Mouse (Mus musculus) left cerebral cortex, adult 8-10 months (tissue): ENCODE data around the gene Gm8909. TPM values are rescaled to one million over a fixed set of nuclear protein-coding genes. Genes with fewer than 3 reads are reported as not detected.
"Not testable (repeated sequence)": the region's sequence is repeated elsewhere in the genome, so short reads cannot be mapped to it uniquely, and the experiment has no call there.

ENCODE experiments used
- DNase-seq, 2 experiments: peaks; one replicate each; pipeline ENCODE4 v3.0.0; 2022; ENCODE audit warnings: low spot score in 2 of 2
- total RNA-seq, 4 experiments: library from RNA; stranded (reverse); gene quantifications; 2 replicates each; pipeline ENCODE4 v1.2.4; 2022

The Gm8909 gene
- total RNA-seq: not detected

GRCm38 (mm10) chr17:36168039-36168652, at the start of gene Gm8909:
TSS of gene Gm8909 (minus strand) at chr17:36168537.
- DNase-seq: no peak

- no peak for DNase-seq
Observed at GRCm38 (mm10) chr17:36215586-36215985, 47.2 kb upstream of the Gm8909 start.

- no peak for DNase-seq
Observed at GRCm38 (mm10) chr17:36206846-36207245, 38.5 kb upstream of the Gm8909 start.

- DNase-seq: no peak
Observed at GRCm38 (mm10) chr17:36205862-36206261, 37.5 kb upstream of the Gm8909 start.

- DNase-seq: no peak
Observed at GRCm38 (mm10) chr17:36205456-36205855, 37.1 kb upstream of the Gm8909 start.

GRCm38 (mm10) chr17:36201851-36202250, 33.5 kb upstream of the Gm8909 start:
- DNase-seq: no peak

GRCm38 (mm10) chr17:36198317-36198716, 30.0 kb upstream of the Gm8909 start:
- DNase-seq: no peak

GRCm38 (mm10) chr17:36194471-36194870, 26.1 kb upstream of the Gm8909 start:
- DNase-seq: no peak

- peak in 1 of 2 experiments; percentile 29 for DNase-seq
Observed at GRCm38 (mm10) chr17:36193546-36194141, 25.3 kb upstream of the Gm8909 start.

- no peak for DNase-seq
Observed at GRCm38 (mm10) chr17:36192371-36192770, 24.0 kb upstream of the Gm8909 start.

- no peak for DNase-seq
Observed at GRCm38 (mm10) chr17:36190169-36190507, 21.8 kb upstream of the Gm8909 start, which contains the start of gene H2-T3. TSS of gene H2-T3 (minus strand) at chr17:36190287.

- no peak for DNase-seq
Observed at GRCm38 (mm10) chr17:36189491-36190168, 21.3 kb upstream of the Gm8909 start.

GRCm38 (mm10) chr17:36187540-36187939, 19.2 kb upstream of the Gm8909 start:
- DNase-seq: no peak

- no peak for DNase-seq
Observed at GRCm38 (mm10) chr17:36182212-36182611, 13.9 kb upstream of the Gm8909 start.

- not testable (repeated sequence) for DNase-seq
Observed at GRCm38 (mm10) chr17:36179446-36179845, 11.1 kb upstream of the Gm8909 start.

GRCm38 (mm10) chr17:36178938-36179337, 10.6 kb upstream of the Gm8909 start:
- DNase-seq: not testable (repeated sequence)

GRCm38 (mm10) chr17:36176132-36176531, 7.8 kb upstream of the Gm8909 start:
- not testable (repeated sequence) for DNase-seq

GRCm38 (mm10) chr17:36170287-36170814, 2.0 kb upstream of the Gm8909 start:
- no peak for DNase-seq

- DNase-seq: no peak
Observed at GRCm38 (mm10) chr17:36169753-36170152, 1.4 kb upstream of the Gm8909 start.

- not testable (repeated sequence) for DNase-seq
Observed at GRCm38 (mm10) chr17:36169094-36169493, 757 bp upstream of the Gm8909 start.

GRCm38 (mm10) chr17:36167306-36168038, 865 bp downstream of the Gm8909 start:
- DNase-seq: no peak

GRCm38 (mm10) chr17:36166901-36167300, 1.4 kb downstream of the Gm8909 start:
- DNase-seq: not testable (repeated sequence)
